Mouse (Mus musculus) embryonic facial prominence, embryonic 13.5 days (tissue): ENCODE data around the gene Cdkn2aipnl. TPM values are rescaled to one million over a fixed set of nuclear protein-coding genes. Genes with fewer than 3 reads are reported as not detected.
A peak's percentile ranks its signal among the peaks of the same experiment; 100 is the strongest.

Experiments used
- ATAC-seq: fragments of 200-750 bp; cut with Nextera tagmentation; 2 replicates; pipeline ENCODE4 v1.8.0; 2017; ENCODE audit warnings: low read depth; ENCODE audit not compliant: insufficient number of reproducible peaks, insufficient read depth, low FRiP score, low TSS enrichment
- H3K27ac ChIP-seq: fragments of 300-500 bp; sonication (generic); 2 replicates; pipeline ENCODE4 v1.5.1; 2015; ENCODE audit warnings: moderate library complexity, mild to moderate bottlenecking, inconsistent platforms
- H3K27me3 ChIP-seq: fragments of 300-500 bp; sonication (generic); 2 replicates; pipeline ENCODE4 v1.6.1; 2015; ENCODE audit warnings: mild to moderate bottlenecking, inconsistent platforms
- H3K36me3 ChIP-seq: fragments of 300-500 bp; sonication (generic); 2 replicates; pipeline ENCODE4 v1.6.1; 2015; ENCODE audit warnings: mild to moderate bottlenecking, inconsistent platforms
- H3K4me1 ChIP-seq: fragments of 300-500 bp; sonication (generic); 2 replicates; pipeline ENCODE4 v1.6.1; 2015; ENCODE audit warnings: inconsistent platforms
- H3K4me2 ChIP-seq: fragments of 300-500 bp; sonication (generic); 2 replicates; pipeline ENCODE4 v1.6.1; 2015; ENCODE audit warnings: moderate library complexity, mild to moderate bottlenecking, inconsistent platforms
- H3K4me3 ChIP-seq: fragments of 300-500 bp; sonication (generic); 2 replicates; pipeline ENCODE4 v1.5.1; 2015; ENCODE audit warnings: mild to moderate bottlenecking, inconsistent platforms
- H3K9ac ChIP-seq: fragments of 300-500 bp; sonication (generic); 2 replicates; pipeline ENCODE4 v1.6.1; 2015; ENCODE audit warnings: mild to moderate bottlenecking, inconsistent platforms
- H3K9me3 ChIP-seq: fragments of 300-500 bp; sonication (generic); 2 replicates; pipeline ENCODE4 v1.6.1; 2016; ENCODE audit warnings: inconsistent platforms
- WGBS: fragments of 180-500 bp; shearing (Covaris S2); methylation state at CpG from one replicate; pipeline ENCODE4 v1.1.7; 2015; ENCODE audit warnings: mixed read lengths; 5-methylcytosine and 5-hydroxymethylcytosine counted together
- polyA plus RNA-seq: library from polyadenylated mRNA; unstranded; fragments of >200 nt; fragmentation: Nextera tagmentation; extraction: Ambion mirVana; gene quantifications from 2 replicates; pipeline ENCODE4 v1.2.1, GENCODE M21; 2015

Gene Cdkn2aipnl
- polyA plus RNA-seq, 1 experiment from 2014 or later = 104 TPM

- H3K9me3 ChIP-seq = no peaks in the 10 kb centered on the region
- no peak overlapping the region for H3K4me3 ChIP-seq
- WGBS = 90% methylated on average over 9 of the region's 9 CpGs
- no peak overlapping the region for H3K4me2 ChIP-seq
- no peak for ATAC-seq
- H3K36me3 ChIP-seq = no peaks in the 10 kb centered on the region
- no peak overlapping the region for H3K27ac ChIP-seq
- H3K27me3 ChIP-seq = no peaks in the 10 kb centered on the region
- H3K4me1 ChIP-seq = no peaks in the 10 kb centered on the region
- no peak overlapping the region for H3K9ac ChIP-seq
Measured at GRCm38 (mm10) chr11:51949919-51950318, 17.5 kb upstream of the Cdkn2aipnl start.

- Histone ChIP-seq H3K27me3 (no peaks in the 10 kb centered on the region), H3K27ac (no peak overlapping the region), H3K9ac (no peak overlapping the region), H3K36me3 (no peaks in the 10 kb centered on the region), H3K4me3 (no peak overlapping the region), H3K4me2 (no peak overlapping the region), H3K9me3 (no peaks in the 10 kb centered on the region), H3K4me1 (no peaks in the 10 kb centered on the region)
- no peak for ATAC-seq
- 67% methylated on average over 5 of the region's 5 CpGs for WGBS
Measured at GRCm38 (mm10) chr11:51951861-51952420, 15.5 kb upstream of the Cdkn2aipnl start.

- ATAC-seq = no peak
- Histone ChIP-seq H3K4me2 (no peak overlapping the region), H3K36me3 (no peaks in the 10 kb centered on the region), H3K9me3 (no peaks in the 10 kb centered on the region), H3K27me3 (no peaks in the 10 kb centered on the region), H3K27ac (no peak overlapping the region), H3K4me1 (no peaks in the 10 kb centered on the region), H3K9ac (no peak overlapping the region), H3K4me3 (no peak overlapping the region)
- WGBS = 66% methylated on average over 9 of the region's 9 CpGs
Measured at GRCm38 (mm10) chr11:51956112-51956511, 11.3 kb upstream of the Cdkn2aipnl start.

GRCm38 (mm10) chr11:51957760-51958159, 9.7 kb upstream of the Cdkn2aipnl start:
- H3K4me2 ChIP-seq = no peak overlapping the region
- no peak for ATAC-seq
- WGBS = 89% methylated on average over 4 of the region's 4 CpGs

GRCm38 (mm10) chr11:51959511-51959910, 8.0 kb upstream of the Cdkn2aipnl start:
- Histone ChIP-seq H3K9ac (no peak overlapping the region), H3K4me3 (no peak overlapping the region), H3K4me1 (no peaks in the 10 kb centered on the region), H3K27ac (no peak overlapping the region), H3K27me3 (no peaks in the 10 kb centered on the region), H3K36me3 (no peaks in the 10 kb centered on the region), H3K9me3 (no peaks in the 10 kb centered on the region), H3K4me2 (no peak overlapping the region)
- ATAC-seq = no peak
- 67% methylated on average over 5 of the region's 5 CpGs for WGBS

More at GRCm38 (mm10) chr11:51957760-51958159, 9.7 kb upstream of the Cdkn2aipnl start:
- Histone ChIP-seq H3K9me3 (no peaks in the 10 kb centered on the region), H3K9ac (no peak overlapping the region), H3K4me1 (no peaks in the 10 kb centered on the region), H3K4me3 (no peak overlapping the region), H3K36me3 (no peaks in the 10 kb centered on the region), H3K27ac (no peak overlapping the region), H3K27me3 (no peaks in the 10 kb centered on the region)

- Histone ChIP-seq H3K9me3 (no peaks in the 10 kb centered on the region), H3K9ac (no peak overlapping the region), H3K4me3 (no peak overlapping the region), H3K27me3 (no peaks in the 10 kb centered on the region), H3K4me2 (no peak overlapping the region), H3K27ac (no peak overlapping the region), H3K36me3 (no peaks in the 10 kb centered on the region), H3K4me1 (no peaks in the 10 kb centered on the region)
- WGBS = 90% methylated on average over 4 of the region's 4 CpGs
- ATAC-seq = no peak
Measured at GRCm38 (mm10) chr11:51960061-51960460, 7.4 kb upstream of the Cdkn2aipnl start.

GRCm38 (mm10) chr11:51960967-51961471, 6.4 kb upstream of the Cdkn2aipnl start:
- Histone ChIP-seq H3K9me3 (no peaks in the 10 kb centered on the region), H3K9ac (no peak overlapping the region), H3K4me3 (no peak overlapping the region), H3K4me2 (no peak overlapping the region), H3K36me3 (no peaks in the 10 kb centered on the region), H3K4me1 (no peaks in the 10 kb centered on the region), H3K27me3 (no peaks in the 10 kb centered on the region), H3K27ac (no peak overlapping the region)
- 71% methylated on average over 11 of the region's 11 CpGs for WGBS
- ATAC-seq = no peak

GRCm38 (mm10) chr11:51961761-51962160, 5.7 kb upstream of the Cdkn2aipnl start:
- H3K4me1 ChIP-seq = no peaks in the 10 kb centered on the region
- no peaks in the 10 kb centered on the region for H3K27me3 ChIP-seq
- H3K36me3 ChIP-seq = no peaks in the 10 kb centered on the region
- H3K4me3 ChIP-seq = no peak overlapping the region
- H3K4me2 ChIP-seq = no peak overlapping the region
- WGBS = 82% methylated on average over 8 of the region's 8 CpGs
- H3K27ac ChIP-seq = no peak overlapping the region
- H3K9ac ChIP-seq = no peak overlapping the region
- H3K9me3 ChIP-seq = no peaks in the 10 kb centered on the region
- no peak for ATAC-seq

- ATAC-seq = no peak
- H3K27ac ChIP-seq = no peak overlapping the region
Measured at GRCm38 (mm10) chr11:51962277-51962676, 5.2 kb upstream of the Cdkn2aipnl start.

GRCm38 (mm10) chr11:51966651-51967050, 810 bp upstream of the Cdkn2aipnl start:
- H3K27me3 ChIP-seq = no peaks in the 10 kb centered on the region
- peaks cover 14% of the 10 kb centered on the region for H3K4me1 ChIP-seq
- no peak overlapping the region for H3K27ac ChIP-seq
- no peak overlapping the region for H3K4me2 ChIP-seq
- WGBS = 79% methylated on average over 5 of the region's 5 CpGs
- ATAC-seq = no peak
- peaks cover 18% of the 10 kb centered on the region for H3K36me3 ChIP-seq
- H3K4me3 ChIP-seq = no peak overlapping the region
- no peak overlapping the region for H3K9ac ChIP-seq
- no peaks in the 10 kb centered on the region for H3K9me3 ChIP-seq

More at GRCm38 (mm10) chr11:51962277-51962676, 5.2 kb upstream of the Cdkn2aipnl start:
- WGBS = 86% methylated on average over 7 of the region's 7 CpGs
- Histone ChIP-seq H3K9ac (no peak overlapping the region), H3K4me2 (no peak overlapping the region), H3K4me3 (no peak overlapping the region), H3K9me3 (no peaks in the 10 kb centered on the region), H3K4me1 (peaks cover 2% of the 10 kb centered on the region; the same call in 1 of the 2 replicates), H3K27me3 (no peaks in the 10 kb centered on the region), H3K36me3 (no peaks in the 10 kb centered on the region)

- Histone ChIP-seq H3K9ac (peak overlapping the region; percentile 44; the same call in 1 of the 2 replicates), H3K27me3 (no peaks in the 10 kb centered on the region), H3K4me2 (peak overlapping the region; percentile 94), H3K27ac (no peak overlapping the region), H3K9me3 (no peaks in the 10 kb centered on the region), H3K36me3 (peaks cover 40% of the 10 kb centered on the region), H3K4me1 (peaks cover 14% of the 10 kb centered on the region), H3K4me3 (peak overlapping the region; percentile 1; the same call in 1 of the 2 replicates)
- 92% methylated on average over 9 of the region's 9 CpGs for whole genome bisulfite sequencing
- ATAC-seq = no peak
Measured at GRCm38 (mm10) chr11:51968896-51969295, 1.4 kb downstream of the Cdkn2aipnl start.

GRCm38 (mm10) chr11:51969511-51969910, 2.0 kb downstream of the Cdkn2aipnl start:
- Histone ChIP-seq H3K4me1 (peaks cover 14% of the 10 kb centered on the region), H3K4me3 (no peak overlapping the region), H3K36me3 (peaks cover 45% of the 10 kb centered on the region), H3K27me3 (no peaks in the 10 kb centered on the region), H3K27ac (no peak overlapping the region), H3K9me3 (no peaks in the 10 kb centered on the region), H3K4me2 (no peak overlapping the region), H3K9ac (no peak overlapping the region)
- 90% methylated on average over 2 of the region's 2 CpGs for WGBS
- ATAC-seq = no peak
